Mouse (Mus musculus): ENCODE measurements at regions not wholly inside any gene's neighbourhood (a gene's known extent, or its start where the extent isn't known, plus 50 kb on each side); places are given as distances from the start of the nearest gene placed in this dataset.
A peak's percentile ranks its signal among the peaks of the same experiment; 100 is the strongest.

DNA sequence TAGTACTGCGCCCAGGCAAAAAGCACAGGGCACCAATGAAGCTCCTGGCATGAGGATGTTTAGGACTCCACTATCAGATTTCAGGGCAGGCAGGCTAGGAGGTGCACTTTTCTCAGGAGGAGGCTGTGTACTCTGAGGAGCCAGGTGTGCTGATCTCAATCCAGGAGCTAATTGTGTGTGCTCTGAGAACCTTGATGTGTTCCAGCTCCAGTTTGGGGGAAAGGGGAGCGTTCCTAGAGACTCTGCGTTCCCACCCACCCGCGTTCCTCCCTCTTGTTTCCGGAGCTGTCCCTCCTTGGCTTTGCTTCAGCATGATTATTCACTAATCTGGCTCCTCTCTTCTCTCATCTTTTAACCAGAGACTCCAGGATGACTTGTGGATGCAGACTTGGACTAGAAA, 195.2 kb downstream of the Icos start:
- no peak for DNase-seq (ENCODE audit: low read depth in 1 of 2, low spot score in 2 of 2)

DNA sequence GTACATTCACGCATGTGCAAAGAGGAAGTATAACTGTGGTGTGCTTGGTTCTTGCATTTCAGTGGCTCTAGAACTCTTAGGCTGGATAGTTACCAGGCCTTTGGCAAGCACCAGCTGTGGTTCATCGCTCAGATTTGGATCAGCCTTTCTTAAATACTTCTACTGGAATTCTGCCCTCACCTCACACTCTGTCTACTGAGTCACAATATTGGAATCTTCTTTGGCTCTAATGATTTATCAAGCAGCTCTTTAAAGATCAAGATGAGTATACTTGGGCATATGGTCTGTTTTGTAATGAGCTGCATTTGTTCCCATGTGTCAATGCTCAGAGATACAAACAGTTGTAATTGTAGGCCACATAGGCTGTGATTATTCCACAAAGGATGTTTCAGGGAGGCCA, 197.5 kb downstream of the Icos start:
- DNase-seq (ENCODE audit: low read depth in 1 of 2, low spot score in 2 of 2) = no peak

DNA sequence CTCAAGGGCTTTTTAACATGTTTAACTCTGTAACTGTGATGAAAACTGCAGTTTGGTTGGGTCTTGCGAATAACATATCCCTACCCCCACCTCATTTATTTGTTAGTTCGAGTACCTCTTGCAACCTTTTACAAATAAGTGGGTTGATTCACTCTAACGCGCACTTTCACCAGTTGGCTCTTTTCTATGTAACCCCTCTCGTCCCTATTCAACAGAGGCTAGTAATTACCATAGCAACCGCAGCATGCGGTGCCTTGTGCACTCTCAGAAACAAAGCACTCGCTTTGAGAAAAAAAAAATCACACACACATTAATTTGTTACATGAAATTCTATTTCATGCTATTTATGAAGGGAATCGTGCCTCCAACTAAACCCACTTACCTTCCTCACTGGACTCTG, 201.7 kb downstream of the Icos start:
- no peak for DNase-seq (ENCODE audit: low read depth in 1 of 2, low spot score in 2 of 2)

DNA sequence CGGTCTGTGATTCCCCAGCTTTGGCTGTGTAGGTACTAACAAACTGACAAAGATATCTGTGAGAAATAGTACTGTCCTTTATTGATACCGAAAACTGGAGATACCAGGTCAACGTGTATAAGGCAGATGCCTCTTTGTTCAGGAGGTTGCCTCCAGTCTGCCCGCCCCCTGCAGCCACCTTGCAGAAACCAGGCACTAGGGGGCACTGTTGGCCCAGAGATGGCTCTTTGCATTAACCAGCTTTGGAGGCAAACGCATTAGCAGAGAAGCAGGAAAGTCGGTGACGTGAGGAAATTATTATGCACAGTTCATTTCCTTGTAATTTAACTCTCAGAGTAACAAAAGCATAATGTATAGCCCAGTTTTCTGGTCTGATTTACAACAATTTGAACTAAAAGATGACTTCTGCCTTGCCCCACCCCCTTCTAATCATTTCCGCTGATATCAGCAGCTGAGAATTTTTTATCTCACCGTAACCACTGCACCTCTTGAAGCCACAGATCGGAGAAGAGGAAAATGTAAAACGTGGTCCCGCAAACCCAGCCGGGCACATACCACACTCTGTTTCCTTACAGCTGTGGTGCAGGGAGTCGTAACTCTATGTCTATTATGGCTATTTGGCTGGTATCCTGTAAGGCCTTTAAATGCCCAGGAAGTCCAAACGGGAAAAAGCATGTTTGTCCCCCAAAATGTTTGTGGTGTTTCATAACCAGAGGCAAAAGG, 203.5 kb downstream of the Icos start:
- peak; percentile 47 to 70 for DNase-seq (ENCODE audit: low read depth in 1 of 2, low spot score in 2 of 2)

DNA sequence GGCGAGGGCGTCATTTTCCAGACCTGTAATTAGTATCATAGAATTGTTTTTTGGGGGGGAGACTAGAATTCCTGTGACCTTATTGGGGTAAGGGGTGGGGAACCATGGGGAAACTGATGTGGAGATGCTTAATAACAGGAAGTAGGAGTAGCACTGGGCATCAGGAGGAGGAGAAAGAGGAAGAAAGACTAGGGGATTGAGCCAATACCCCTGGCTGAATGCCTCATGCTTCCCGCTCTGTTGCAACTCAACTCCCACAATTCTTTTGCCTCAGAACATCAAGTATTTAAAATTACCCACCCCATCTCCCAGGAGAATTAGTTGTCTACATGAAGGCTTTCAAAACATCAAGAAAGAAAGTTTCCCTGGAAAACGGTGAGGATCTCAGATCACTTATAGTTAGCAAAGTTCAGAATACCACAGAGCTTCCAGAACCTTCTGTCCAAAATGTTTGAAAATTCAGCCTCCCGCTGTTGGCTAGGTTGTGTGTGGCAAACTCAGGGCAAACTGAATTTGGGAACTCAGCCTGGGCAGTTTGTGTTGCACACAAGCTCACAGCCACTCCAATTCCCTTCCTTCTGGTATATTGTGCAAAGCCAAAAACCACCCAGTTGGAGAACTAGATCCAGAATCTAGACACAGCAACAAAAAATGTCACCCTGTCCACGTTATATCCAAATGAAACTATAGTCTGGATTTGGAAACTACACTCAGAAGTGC, 209.8 kb downstream of the Icos start:
- DNase-seq (ENCODE audit: low read depth in 1 of 2, low spot score in 2 of 2) = no peak

DNA sequence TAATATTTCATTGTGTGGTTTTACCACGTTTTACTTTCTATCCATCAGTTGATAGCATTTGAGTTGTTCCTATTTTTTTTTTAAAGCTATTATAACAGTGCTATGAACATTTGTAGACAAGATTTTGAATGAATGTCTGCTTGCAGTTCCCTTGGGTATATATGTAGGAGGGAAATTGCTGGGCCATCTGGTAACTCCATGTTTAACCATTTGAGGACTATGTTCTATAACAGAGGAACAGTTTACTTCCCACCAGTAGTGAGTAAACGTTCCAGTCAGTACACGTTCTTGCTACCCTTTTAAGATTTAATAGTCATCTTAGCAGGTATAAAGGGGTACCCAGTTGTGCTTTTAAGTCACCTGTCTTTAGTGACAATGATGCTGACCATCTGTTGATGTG, 213.2 kb downstream of the Icos start:
- DNase-seq (ENCODE audit: low read depth in 1 of 2, low spot score in 2 of 2) = no peak

DNA sequence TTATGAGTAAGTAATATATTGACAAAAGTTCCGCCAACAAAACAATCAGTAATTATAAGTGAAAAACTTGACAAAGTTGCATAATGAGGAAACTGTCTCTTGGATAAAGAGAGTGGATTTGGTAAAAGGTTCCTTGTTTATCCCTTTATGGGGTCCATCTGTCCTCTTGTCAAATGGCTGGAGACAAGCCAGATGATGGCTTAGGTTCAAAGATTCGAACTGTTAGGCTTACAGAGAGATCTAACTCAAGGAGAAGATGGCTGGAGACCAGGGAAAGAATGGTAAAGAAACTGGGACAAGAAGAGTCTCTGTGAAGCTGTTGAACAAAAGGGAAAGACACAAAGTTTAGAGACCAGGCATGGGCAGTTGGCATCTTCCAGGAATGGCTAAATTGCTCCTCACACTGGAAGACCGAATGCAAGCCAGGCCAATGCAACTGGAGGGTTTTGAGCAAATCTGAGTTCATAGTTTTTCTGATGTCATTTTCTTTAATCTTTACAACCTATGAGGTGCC, 220.9 kb downstream of the Icos start:
- DNase-seq (ENCODE audit: low read depth in 1 of 2, low spot score in 2 of 2) = no peak

DNA sequence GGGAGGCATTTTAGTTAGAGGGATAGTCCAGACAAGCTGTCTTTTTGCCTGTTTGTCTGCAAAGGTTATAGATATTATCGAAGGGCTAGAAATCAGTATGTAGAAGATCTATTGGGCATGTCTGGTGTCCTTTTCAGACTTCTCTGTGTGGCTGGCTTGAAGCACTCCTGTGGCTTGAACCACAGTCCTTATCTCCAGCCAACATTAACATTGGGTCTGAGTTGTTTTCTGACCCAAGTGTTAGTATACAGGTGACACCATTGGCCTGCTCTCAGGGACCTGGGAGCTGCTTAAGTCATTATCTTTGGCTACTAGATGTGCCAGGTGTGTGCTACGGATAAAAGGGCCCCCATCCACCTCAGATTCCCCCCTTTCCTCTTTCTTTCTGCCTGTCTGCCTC, 223.3 kb downstream of the Icos start:
- no peak for DNase-seq (ENCODE audit: low read depth in 1 of 2, low spot score in 2 of 2)

DNA sequence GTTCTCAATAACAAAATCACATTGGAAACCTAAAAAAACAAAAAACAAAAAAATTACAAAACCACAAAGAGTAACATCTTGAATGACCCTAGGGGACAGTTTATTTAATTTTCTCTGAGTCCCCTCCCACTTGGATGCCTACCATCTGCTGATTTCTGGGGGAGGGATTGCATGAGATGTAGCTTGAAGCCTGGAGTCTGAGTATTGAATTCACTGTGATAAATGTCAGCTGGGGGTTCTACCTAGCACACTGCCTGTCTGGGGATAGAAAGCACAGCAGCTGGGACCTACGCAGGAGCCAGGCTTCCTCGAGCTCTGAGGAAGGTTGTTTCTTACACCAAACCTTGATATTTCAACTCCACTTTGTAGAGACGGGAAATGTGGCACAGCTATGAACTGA, 224.4 kb downstream of the Icos start:
- DNase-seq (ENCODE audit: low read depth in 1 of 2, low spot score in 2 of 2) = no peak

DNA sequence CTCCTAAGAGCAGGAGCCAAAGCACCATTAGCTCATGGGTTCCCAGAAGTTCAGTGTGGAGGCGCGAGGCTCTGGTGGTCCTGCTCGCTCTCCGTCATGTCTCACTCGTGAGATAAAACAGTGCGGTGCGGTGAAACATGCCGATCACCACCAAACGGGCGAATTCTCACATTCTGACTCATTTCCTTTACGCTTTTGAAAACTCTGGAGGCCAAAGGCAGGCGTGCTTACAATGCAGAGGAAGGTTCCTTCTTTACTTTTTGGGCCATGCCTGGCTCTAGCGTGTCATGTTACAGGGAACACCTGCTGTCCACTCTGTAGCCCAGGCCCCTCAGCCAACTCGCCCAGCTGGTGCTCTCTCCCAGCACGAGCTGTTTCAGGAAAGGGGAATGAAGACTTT, 225.4 kb downstream of the Icos start:
- no peak for DNase-seq (ENCODE audit: low read depth in 1 of 2, low spot score in 2 of 2)

DNA sequence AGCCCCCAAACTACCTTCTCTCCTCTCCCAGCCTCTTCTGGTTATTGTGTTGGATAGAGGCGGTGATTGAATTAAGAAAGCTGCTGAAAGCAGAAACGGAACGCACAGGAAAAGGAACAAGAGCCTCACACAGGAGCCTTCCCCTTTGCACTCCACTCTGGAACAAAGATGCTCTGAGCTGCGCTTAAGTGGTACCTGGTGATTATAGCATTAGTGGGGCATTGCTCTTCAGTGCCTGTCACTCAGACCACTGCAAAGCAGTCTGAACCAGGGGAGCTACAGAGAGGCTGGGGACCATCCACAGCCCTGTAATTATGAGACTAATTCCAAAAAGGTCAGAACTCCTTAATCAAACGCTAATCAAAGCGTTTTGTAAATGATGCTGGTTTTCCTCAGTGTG, 225.9 kb downstream of the Icos start:
- no peak for DNase-seq (ENCODE audit: low read depth in 1 of 2, low spot score in 2 of 2)

DNA sequence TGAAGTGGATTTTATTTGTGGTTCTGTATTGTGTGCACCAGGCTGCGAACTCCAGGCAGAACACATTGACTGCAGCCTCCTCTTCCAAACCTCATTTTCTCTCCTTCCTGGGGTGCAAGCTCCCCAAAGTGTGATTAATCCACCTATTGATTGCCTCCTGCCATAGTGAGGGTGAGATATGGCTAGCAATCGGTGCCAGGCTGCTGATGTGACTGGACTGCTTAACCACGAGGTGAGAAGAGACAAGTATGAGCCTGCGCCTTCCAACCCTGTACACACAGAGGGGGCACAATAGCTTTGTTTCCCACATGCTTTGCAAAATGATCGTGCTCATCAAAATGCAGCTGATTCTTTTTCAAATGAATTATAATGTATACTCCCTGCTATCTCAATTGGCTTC, 227.4 kb downstream of the Icos start:
- no peak for DNase-seq (ENCODE audit: low read depth in 1 of 2, low spot score in 2 of 2)

DNA sequence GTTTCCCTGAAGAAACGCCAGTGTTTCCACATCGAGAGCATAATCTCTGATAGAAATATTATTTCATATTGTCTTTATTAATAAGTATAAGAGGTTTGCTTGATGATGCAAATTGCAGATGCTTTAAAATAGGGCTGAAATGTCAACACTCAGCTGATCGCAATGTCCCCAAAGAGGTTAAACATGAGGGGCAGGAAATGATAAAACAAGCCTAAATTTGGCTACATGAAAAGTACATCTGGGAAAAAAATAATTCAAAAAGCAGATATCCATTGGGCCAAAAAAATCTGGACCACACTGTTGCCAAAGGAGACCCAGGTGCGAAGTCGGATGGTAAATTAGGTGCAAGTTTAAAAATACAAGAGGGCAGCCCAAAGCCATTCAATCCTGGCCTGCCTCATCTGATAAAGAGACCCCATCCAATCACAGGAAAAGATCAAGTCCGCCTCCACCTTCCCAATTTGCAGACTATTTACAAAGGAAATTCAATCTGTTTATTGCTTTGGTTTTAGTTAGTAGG, 229.2 kb downstream of the Icos start:
- DNase-seq (ENCODE audit: low read depth in 1 of 2, low spot score in 2 of 2) = no peak

DNA sequence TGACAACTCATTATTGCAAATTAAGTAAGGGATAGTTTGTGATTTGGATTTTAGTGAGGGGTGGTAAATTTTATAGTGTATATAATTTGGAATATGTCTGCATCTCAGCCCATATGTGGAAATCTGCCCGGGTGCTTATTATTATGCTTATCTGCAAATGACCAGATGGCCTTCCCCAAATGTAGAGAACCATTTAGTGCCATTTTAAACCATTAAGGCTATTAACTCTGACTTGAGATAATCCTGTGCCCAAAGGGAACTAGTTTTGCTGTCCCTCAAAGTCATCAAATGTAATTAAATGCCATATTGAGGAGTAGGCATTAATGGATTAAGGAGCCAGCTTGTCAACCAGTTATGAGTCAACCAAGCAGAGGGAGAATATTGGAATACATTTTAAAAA, 230.7 kb downstream of the Icos start:
- DNase-seq (ENCODE audit: low read depth in 1 of 2, low spot score in 2 of 2) = no peak

DNA sequence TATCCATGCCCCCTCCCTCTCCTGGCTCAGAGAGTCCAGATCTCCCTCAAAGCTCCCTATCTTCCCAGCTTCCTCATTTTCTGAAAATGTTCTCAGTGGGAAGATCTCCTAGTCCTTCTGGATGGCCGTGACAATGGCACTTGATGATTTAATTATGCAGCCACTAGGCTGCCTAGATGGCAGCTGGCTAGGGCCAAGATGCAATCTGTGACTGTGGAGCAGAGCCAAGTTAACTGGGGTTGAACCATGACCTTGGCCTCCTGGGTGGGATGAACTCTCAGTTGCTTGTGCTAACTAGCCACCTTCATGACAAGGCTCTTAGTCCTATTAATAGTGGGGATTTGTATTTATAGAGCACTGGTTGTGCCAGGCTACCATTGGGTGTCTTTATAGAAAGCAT, 243.4 kb downstream of the Icos start:
- DNase-seq (ENCODE audit: low read depth in 1 of 2, low spot score in 2 of 2) = no peak

DNA sequence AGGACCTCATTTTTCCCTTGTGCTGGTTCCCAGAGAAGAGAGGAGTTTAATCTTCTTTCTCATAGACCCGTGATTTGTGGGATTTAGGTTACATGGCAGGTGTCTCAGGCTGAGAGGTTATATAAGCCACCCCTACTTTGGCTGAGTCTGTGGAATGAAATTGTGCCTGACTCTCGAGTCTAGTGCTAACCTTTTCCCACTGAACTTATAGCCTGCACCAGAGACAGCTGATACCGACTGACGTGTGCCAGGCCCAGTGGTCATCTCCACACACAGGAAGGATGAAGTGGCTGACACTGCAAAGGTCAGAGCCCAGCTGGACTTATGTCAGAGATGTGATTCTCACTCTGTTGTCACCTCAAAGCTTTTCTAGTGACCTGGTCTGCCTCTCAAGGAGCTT, 251.2 kb downstream of the Icos start:
- DNase-seq (ENCODE audit: low read depth in 1 of 2, low spot score in 2 of 2) = no peak

DNA sequence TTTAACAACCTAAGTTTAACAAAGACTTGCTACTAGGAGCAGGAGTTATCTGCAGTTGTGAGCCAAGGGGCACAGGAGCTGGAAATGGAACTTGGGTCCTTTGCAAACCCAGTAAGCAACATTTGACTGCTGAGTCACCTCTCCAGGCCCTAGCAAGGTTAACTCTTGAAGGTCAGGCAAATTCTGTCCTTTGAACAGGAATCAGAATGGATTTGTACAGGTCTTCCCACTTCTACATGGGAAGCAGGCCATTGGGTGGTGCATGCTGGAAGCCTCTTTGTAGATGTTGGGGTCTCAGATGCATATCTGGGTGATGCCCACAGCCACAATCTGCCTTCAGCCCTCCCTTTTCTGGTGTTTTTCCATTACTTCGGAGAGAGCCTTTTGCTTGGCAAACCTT, 255.3 kb downstream of the Icos start:
- no peak for DNase-seq (ENCODE audit: low read depth in 1 of 2, low spot score in 2 of 2)

DNA sequence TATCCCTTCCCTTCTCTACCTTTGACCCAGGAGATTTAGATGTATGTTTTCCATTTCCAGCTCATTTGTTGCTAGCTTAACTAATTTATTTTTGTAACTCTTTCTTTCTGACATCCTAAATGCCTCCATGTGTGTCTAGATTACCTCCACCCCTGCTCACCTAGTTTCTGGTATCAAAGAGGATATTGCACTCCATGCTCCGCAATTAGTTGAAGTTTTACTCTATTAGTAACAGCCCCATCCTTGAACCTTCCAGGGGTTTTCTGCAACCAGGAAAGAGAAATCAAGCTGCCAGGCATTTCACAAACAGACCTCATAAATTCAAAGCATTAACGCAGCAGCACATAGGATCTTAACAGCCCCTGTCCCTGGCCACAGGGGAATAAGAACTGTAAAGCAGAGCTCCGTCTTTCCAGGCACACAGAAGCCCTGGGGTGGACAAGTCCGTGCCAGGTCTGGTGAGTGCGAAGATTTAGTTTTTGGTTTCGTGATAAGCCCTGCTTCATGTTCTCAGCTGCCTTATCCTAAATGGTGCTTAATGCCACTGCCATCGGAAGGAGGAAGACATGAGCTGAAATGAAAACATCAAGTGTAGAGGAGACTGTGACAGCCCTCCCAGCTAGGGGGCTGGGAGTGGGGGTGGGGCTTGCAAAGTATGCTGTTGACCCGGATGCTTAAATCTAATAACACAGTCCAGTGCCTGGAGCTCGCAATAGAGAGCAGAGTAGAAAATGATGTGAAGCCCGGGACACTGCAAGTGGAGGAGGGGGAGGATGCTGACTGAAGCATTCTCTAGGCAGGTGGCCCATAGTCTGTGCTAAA, 256.0 kb downstream of the Icos start:
- DNase-seq (ENCODE audit: low read depth in 1 of 2, low spot score in 2 of 2) = no peak

DNA sequence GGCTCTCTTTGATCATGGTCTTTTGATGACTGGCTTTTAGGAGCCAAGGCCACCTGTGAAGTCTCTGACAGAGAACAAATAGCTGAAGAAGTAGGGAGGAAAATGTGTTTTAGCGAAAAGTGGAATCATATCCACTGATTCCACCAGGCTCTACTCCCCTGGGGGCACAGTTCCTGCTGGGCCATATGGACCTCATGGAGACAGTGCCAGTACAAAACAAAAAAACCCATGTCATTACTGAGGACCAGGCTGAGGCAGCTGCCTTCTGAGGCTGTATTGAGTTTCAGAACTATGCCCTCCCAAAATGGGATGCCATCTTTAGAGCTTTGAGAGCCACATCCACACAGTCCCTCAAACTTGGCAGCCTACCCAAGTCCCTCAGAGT, 256.6 kb downstream of the Icos start:
- DNase-seq (ENCODE audit: low read depth in 1 of 2, low spot score in 2 of 2) = no peak

DNA sequence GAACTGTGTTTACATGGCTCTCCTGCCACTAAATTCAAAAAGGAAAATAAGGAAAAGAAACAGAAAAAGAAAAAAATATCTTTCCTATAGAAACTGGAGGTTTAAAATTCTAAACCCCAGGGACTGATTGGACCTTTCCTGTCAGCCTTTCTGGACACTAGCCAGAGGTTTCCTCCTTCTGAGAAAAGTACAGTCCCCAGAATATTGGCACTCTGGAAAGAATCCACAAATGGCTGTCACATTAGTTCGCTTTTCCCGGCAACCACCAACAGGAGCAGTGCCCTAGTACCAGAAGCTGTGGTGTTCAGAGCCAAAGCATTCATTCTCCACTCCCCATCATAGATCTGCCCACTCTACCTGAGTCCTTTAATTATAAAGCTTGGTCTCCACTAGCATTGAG, 258.8 kb downstream of the Icos start:
- no peak for DNase-seq (ENCODE audit: low read depth in 1 of 2, low spot score in 2 of 2)

DNA sequence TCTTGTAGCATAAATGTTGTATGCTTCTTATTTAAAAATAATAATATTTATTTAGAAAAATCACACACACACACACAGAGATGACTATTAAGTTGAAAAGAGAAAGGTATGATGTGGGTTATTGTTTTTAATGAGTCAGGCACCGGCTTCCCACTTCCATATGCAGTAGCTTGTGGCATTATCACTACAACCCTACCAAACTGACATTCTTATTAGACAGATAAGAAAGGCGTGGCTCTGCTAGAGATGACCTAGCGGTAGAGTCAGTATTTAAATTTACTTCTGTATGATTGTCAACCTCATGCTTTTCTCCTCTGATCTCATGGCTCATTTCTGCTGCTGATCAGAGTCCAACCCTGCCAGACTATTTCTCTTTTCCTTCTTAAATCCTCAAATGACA, 260.9 kb downstream of the Icos start:
- DNase-seq (ENCODE audit: low read depth in 1 of 2, low spot score in 2 of 2) = no peak

DNA sequence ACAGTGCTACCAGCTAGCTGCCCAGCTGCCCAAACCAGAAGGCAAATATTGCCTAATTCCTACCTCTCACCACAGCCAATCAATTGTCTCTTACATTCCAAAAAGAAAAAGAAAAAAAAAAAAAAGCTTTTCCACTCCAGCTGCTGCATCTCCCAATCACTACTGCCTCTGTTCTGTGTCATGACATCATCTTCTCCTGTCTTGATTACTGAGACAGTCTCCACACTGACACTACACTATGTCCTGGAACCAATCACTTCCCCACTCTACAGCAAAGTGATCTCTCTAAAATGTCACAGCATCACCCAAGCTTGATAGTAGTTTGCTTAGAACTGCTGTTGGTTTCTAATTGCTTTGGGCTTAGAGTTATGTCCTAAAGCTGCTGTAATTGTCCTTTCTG, 279.8 kb downstream of the Icos start:
- no peak for DNase-seq (ENCODE audit: low read depth in 1 of 2, low spot score in 2 of 2)
